Mouse (Mus musculus) right cerebral cortex, postnatal 14 days (tissue): ENCODE results near the gene Slc38a4.

ENCODE experiments used
- DNase-seq: peaks from one replicate; pipeline ENCODE4 v3.0.0; 2022

The Slc38a4 gene

DNA sequence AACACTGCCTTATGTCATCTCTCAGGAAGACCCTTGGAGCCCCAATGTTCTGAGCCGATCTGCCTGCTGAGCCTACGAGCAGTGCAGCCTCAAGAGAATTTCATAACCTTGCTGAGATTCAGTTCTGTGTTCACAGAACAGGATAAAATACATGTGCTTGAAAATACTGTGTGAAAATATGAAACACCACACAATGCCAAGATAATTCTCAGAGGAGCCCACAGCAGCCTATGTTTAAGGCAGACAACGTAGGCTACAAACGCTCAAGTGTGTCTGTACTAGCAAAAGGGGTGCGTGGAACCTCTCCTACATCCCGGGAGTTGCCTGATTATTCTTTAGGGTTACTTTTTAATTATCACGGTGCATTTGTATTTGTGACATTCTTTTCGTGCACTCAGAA lies 92.4 kb downstream of the Slc38a4 start:
- DNase-seq, result no peak

DNA sequence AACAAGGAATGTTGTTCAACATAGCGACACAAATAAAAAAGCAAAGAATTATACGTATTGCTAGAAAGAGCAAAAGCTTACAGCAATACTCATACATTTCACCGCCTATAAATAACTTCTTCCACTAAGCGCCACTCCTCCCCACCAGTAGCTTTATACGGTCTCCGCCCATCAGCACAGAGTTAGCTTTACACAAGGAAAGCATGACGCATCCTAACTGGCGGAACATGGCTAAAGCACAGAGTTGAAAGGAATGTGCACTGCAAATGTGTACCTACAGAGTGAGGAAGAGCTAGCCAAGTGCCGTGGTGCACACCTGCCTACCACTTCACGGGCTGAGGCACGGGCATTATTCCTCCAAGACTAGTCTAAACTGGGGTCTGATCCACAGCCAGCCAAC lies 95.4 kb downstream of the Slc38a4 start:
- no peak for DNase-seq

- DNase-seq, result no peak
Observed at GRCm38 (mm10) chr15:96959247-96959646, 96.5 kb downstream of the Slc38a4 start.

GRCm38 (mm10) chr15:96956699-96957098 lies 99.1 kb downstream of the Slc38a4 start:
- no peak for DNase-seq

- DNase-seq, result no peak
Observed at GRCm38 (mm10) chr15:96954389-96954788, 101.4 kb downstream of the Slc38a4 start.

DNA sequence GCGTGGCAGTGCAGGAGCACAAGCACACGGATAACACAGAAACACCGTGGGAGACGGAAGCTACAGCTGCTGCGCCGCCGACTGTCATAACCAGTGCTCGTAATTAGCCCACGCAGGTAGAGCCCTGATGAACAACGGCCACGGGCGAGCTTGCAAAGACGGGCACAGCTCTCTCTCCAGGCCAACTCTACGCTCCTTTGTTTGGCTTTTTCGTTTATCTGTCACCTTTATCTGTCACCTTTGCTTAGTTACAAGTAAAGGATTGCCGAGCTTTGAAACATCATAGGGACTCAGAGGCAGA lies 101.9 kb downstream of the Slc38a4 start:
- DNase-seq, result no peak

GRCm38 (mm10) chr15:96953112-96953937 lies 102.4 kb downstream of the Slc38a4 start:
- peak; percentile 76 for DNase-seq

GRCm38 (mm10) chr15:96952488-96952887 lies 103.3 kb downstream of the Slc38a4 start:
- no peak for DNase-seq

- no peak for DNase-seq
Observed at GRCm38 (mm10) chr15:96951783-96952182, 104.0 kb downstream of the Slc38a4 start.

- DNase-seq, result no peak
Observed at GRCm38 (mm10) chr15:96948471-96948870, 107.3 kb downstream of the Slc38a4 start.
